Mouse (Mus musculus) lung, postnatal 0 days (tissue): ENCODE data around the gene Tada3.

ENCODE experiments used
- CTCF ChIP-seq: IDR thresholded peaks from 2 replicates; pipeline ENCODE4 v1.5.1; 2016; ENCODE audit warnings: antibody characterized with exemption, mild to moderate bottlenecking
- EP300 ChIP-seq: IDR thresholded peaks from 2 replicates; pipeline ENCODE4 v1.6.1; 2016; ENCODE audit warnings: antibody characterized with exemption, mild to moderate bottlenecking, control low read depth

GRCm38 (mm10) chr6:113346897-113347296 is 30.8 kb downstream of the Tada3 start:
- TF ChIP-seq CTCF (no peak), EP300 (no peak)
